Mouse (Mus musculus) heart, postnatal 0 days (tissue): ENCODE measurements around the gene Traf6.

ENCODE experiments used
- CTCF ChIP-seq: IDR thresholded peaks from 2 replicates; pipeline ENCODE4 v1.5.1; 2016; ENCODE audit warnings: antibody characterized with exemption, control low read depth, low read depth
- EP300 ChIP-seq: IDR thresholded peaks from 2 replicates; pipeline ENCODE4 v1.6.1; 2016; ENCODE audit warnings: antibody characterized with exemption, low read depth

GRCm38 (mm10) chr2:101722370-101723332 lies 44.4 kb downstream of the Traf6 start:
- TF ChIP-seq CTCF = no peak
- no peak for TF ChIP-seq EP300
